Mouse (Mus musculus): ENCODE data around the gene Mrps27.

Gene Mrps27

DNA sequence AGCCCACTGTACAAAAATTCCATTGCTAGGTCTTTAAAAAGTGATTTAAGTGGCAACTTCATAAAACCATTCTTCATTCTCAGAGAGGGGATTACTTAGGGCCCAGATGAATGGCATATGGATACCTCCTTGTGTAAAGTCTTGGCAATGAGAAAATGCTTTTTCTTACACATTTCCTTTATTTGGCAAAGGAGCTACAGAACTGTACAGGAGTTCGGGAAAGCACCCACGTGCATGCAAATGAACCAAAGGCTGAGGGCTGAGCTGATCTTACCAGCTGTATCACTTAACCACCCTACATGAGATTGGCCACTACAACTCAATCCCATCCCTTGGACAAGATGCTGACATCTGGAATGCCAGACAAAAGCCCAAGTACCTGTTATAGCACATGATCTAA is 95.6 kb downstream of the Mrps27 start:
- DNase-seq (ENCODE audit: low spot score): no peak

DNA sequence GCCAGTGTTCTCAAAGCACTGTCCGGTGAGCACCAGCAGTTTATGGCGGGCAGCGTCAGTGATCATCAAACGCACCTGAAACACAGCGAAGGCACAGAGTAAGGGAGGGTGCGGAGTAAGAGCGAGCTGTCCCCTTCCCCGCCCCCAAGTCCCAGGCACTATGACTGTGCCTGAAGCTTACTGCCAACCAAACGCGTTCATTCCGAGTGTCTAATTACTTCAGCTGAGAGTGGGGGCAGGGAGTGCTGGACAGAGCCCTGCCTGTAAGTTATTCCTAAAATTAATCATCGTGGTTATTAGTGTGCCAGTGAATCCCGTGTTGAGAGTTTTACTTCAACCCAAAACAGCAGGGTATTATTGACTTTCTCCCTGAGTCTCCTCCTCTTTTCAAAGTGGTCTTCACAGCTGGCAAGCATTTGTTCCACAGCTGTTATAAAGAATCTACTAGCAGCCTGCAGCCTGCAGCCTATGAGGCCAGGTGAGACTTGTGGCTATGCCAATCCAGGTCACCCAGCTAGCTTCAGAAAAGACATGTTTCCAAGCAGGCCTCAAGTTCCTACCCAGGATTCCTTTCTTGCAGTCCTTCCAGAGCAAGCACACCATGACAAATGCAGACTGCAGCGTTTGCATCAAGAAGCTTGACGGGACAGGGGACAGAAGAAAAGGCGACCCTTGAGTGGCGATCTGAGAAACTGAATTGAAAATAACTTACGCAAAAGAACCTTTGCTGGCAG is 97.3 kb downstream of the Mrps27 start:
- no peak for DNase-seq (ENCODE audit: low spot score)

- DNase-seq (ENCODE audit: low spot score): no peak
Observed at GRCm38 (mm10) chr13:99442434-99443249, 98.1 kb downstream of the Mrps27 start.

DNA sequence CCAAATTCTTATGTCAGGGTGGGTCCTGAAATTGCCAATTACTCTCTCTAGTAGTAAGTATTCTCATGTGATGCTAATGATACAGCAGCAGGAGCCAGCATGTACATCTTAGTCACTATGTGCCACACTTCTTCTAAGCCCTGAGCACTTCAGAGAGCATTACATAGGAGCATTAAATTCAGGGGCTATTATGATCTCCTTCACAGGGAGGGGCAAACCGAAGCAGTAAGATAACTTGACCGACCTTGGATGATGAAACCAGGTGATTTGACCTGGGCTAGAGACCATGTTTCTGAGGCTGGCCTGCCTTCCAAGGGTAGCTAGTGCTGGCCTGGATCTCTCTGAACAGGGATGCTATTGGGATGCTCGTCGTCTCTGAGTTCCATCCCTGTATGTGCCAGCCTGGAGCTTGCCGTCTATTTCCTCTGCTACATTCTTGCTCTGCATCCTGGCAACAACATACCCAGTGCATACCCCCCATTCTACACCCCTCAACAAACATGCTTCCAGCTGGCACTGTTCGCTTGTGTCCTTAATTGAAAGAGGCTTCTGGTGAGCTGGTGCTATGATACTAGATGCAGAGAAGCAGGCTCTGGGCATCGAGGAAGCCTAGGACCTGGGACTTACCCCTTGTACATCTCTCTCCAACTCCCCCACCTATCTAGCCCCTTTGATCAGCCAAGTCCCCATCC is 99.0 kb downstream of the Mrps27 start:
- no peak for DNase-seq (ENCODE audit: low spot score)

DNA sequence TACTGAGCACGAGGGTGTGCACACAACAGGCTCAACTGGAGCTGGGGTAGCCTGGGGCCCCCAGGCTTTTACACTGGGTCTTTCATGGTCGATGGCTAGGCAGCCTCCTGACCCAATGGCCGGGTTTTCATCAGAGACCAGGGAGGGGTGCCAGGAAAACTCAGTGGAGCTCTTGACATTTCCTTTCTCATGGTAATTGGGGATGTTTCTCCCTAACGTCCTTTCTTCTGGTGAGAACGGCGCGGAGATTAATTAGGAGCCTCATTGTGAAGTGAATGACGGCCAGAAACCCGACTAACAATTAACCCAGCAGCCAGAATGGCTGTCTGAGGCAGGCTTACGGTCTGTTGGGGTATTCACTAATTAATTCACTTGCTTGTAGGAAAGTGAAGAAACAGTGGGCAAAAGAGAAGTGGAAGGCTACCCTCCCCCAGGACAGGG is 99.9 kb downstream of the Mrps27 start:
- DNase-seq (ENCODE audit: low spot score): peak; percentile 89

GRCm38 (mm10) chr13:99444880-99445279 is 100.3 kb downstream of the Mrps27 start:
- DNase-seq (ENCODE audit: low spot score): peak; percentile 78

- no peak for DNase-seq (ENCODE audit: low spot score)
Observed at GRCm38 (mm10) chr13:99447002-99447401, 102.4 kb downstream of the Mrps27 start.

DNA sequence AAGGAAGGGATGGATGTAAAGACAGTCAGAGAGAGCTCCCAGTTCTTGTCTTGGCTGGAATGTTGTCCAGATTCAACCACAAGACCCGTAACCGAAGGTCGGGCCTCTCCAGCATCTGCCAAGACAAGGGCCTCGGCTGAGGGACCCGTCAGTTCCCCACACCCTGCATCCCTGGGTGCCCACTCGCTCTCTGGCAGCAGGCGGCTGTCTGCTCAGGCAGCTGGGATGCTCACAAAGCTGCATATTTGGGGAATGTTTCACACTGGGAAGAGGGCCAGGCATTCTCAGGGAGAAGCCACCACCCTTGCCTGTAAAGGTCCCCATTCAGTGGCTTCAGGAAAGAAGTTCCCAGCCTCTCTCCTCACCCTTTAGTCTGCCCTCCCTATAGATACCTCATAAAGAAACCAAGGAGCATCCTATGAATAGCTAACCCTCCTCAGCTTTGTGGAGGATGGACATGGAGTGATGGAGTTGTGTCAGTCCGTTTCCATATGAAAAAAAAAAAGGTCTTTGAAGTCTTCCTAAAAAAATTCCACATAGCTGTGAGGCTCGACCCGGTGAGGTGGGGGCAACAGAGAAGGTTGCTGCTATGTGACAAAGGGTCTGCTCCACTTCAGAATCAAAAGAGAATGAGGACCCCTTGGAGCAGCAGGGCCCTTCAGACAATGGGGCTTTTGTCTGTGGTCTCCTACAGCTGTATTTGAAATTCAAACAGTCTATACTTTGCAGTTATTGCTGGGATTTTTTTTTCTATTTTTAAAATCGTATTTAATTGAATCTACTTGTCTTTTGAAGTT is 103.0 kb downstream of the Mrps27 start:
- peak; percentile 55 for DNase-seq (ENCODE audit: low spot score)

- no peak for DNase-seq (ENCODE audit: low spot score)
Observed at GRCm38 (mm10) chr13:99448278-99448677, 103.7 kb downstream of the Mrps27 start.

- DNase-seq (ENCODE audit: low spot score): no peak
Observed at GRCm38 (mm10) chr13:99449547-99449946, 105.0 kb downstream of the Mrps27 start.

DNA sequence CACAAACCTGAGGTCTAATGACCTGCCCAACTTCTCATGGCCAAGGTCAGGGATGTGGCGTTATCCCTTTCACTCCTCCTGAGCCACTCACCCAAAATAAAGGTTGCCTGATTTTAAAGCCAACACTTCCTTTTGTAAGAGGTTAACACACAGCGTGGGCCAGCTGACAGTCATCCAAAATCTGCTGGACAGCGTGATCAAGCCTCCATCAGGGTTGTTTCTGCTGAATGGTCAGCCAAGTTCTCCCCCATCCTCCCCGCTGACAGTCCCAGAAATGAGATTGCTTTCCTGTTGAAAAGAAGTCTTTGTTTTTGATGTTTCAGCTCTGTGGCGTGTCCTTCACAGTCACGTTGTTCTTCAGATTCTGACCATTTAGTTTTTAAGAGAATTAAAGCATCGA is 106.2 kb downstream of the Mrps27 start:
- no peak for DNase-seq (ENCODE audit: low spot score)

DNA sequence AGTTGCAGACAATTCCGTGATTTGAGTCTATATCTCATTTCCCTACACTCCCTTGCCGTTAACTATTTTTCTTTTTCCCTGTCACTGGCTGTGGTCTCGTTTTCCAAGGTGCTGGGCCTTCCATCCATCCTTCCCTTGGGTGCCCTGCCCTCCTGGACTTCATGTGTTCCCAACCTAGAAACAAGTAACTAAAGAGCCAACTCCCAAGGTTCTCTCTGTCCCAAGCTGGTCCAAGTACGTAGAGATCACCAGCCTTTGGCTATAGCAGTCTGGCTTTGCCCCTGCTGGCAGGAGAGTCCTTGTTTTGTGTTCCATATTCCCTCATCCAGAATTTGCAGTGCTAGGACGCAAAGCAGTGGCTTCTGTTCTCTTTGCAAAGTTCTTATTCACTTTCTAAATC is 106.7 kb downstream of the Mrps27 start:
- DNase-seq (ENCODE audit: low spot score): no peak

- DNase-seq (ENCODE audit: low spot score): no peak
Observed at GRCm38 (mm10) chr13:99452444-99452843, 107.9 kb downstream of the Mrps27 start.

- DNase-seq (ENCODE audit: low spot score): no peak
Observed at GRCm38 (mm10) chr13:99454977-99455376, 110.4 kb downstream of the Mrps27 start.

DNA sequence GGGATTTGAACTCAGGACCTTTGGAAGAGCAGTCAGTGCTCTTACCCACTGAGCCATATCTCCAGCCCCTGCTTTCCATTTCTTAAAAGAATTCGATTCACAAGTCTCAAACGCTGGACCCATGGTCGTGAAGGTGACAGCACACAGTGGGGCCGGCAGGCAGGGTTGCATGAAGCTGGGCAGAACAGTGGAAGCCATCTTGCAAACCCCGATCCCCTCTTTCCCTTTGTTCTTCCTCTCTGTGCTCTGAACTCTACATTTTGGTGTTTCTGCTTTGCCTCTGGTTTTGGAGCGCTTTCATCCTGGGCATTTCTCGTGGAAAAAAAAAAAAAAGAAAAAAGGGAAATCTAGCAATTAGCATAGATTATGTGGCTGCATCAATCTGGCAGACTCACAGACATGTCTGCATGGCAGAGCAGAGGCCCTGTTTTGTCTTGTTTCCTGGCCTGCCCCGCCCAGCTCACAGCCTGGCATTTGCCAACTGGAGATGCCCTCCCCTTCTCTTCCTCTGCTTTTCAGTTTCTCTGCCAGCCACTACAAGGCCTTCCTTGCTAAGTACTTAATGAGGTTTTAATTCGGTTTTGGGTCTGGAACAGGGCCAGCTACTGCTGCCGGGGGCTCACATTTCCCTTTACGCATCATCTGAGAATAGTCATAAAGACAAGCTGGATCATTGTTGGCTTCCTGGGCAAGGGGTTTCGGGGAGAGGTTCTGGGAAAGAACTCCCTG is 114.2 kb downstream of the Mrps27 start:
- no peak for DNase-seq (ENCODE audit: low spot score)

DNA sequence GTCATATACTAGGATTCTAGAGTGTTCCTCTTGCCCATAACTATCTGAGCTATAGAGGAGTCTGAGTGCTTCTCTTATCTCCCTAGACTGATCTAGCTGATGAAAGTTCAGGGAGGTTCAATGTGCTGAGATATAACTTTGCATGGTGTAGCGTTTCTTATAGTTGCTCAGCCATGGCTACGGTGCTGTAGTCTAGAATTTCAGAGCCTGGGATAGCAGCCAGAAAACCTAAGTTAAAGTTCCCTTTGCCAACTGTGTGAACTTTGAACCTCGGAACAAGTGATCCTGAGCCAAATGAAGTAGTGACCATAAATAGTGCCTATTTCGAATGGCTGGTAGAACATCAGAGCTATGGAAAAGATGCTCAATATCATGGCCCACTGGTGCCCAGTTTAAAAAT is 115.0 kb downstream of the Mrps27 start:
- DNase-seq (ENCODE audit: low spot score): no peak

GRCm38 (mm10) chr13:99461886-99462285 is 117.3 kb downstream of the Mrps27 start:
- DNase-seq (ENCODE audit: low spot score): no peak

DNA sequence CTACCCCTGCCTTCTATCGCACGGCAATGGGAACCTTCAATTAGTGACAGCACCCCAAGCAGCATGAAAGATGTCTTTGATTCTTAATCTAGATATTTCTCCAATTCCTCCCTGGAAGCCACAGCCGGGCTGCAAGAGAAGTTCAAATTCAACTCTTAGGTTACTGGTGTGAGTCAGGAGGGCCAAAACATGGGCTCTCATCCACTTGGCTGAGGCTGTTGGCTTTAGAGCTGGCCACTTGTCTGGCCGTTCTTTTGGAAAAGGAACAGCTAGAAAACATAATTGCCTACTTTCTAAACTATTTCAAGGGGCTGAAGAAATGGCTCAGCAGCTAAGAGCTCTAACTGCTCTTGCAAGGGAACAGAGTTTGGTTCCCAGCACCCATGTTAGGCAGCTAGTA is 120.0 kb downstream of the Mrps27 start:
- no peak for DNase-seq (ENCODE audit: low spot score)
